Mouse (Mus musculus): ENCODE measurements around the gene Supt3. TPM values are rescaled to one million over a fixed set of nuclear protein-coding genes. Genes with fewer than 3 reads are reported as not detected.

Supt3 gene
- polyA plus RNA-seq, 1 experiment: 4.8 TPM

GRCm38 (mm10) chr17:44963051-44963798, 186.3 kb downstream of the Supt3 start:
- no peak for DNase-seq (ENCODE audit: low spot score)

GRCm38 (mm10) chr17:44967186-44967585, 190.2 kb downstream of the Supt3 start:
- no peak for DNase-seq (ENCODE audit: low spot score)

- no peak for DNase-seq (ENCODE audit: low spot score)
These were observed 193.3 kb downstream of the Supt3 start for GRCm38 (mm10) chr17:44970255-44970654.

- DNase-seq (ENCODE audit: low spot score): no peak
These were observed 196.5 kb downstream of the Supt3 start for GRCm38 (mm10) chr17:44973489-44973888.

- no peak for DNase-seq (ENCODE audit: low spot score)
These were observed 200.7 kb downstream of the Supt3 start for GRCm38 (mm10) chr17:44977690-44978089.

GRCm38 (mm10) chr17:44987964-44988363, 211.0 kb downstream of the Supt3 start:
- DNase-seq (ENCODE audit: low spot score): no peak

- DNase-seq (ENCODE audit: low spot score): no peak
These were observed 226.4 kb downstream of the Supt3 start for GRCm38 (mm10) chr17:45003311-45003710.

GRCm38 (mm10) chr17:45004477-45005170, 227.7 kb downstream of the Supt3 start:
- no peak for DNase-seq (ENCODE audit: low spot score)

GRCm38 (mm10) chr17:45007461-45007860, 230.5 kb downstream of the Supt3 start:
- DNase-seq (ENCODE audit: low spot score): no peak

GRCm38 (mm10) chr17:45008663-45009062, 231.7 kb downstream of the Supt3 start:
- DNase-seq (ENCODE audit: low spot score): no peak

GRCm38 (mm10) chr17:45010409-45010808, 233.5 kb downstream of the Supt3 start:
- no peak for DNase-seq (ENCODE audit: low spot score)

- DNase-seq (ENCODE audit: low spot score): no peak
These were observed 239.8 kb downstream of the Supt3 start for GRCm38 (mm10) chr17:45016746-45017145.

GRCm38 (mm10) chr17:45020155-45020930, 243.4 kb downstream of the Supt3 start:
- no peak for DNase-seq (ENCODE audit: low spot score)

- DNase-seq (ENCODE audit: low spot score): no peak
These were observed 251.5 kb downstream of the Supt3 start for GRCm38 (mm10) chr17:45028441-45028840.

GRCm38 (mm10) chr17:45029106-45029505, 252.2 kb downstream of the Supt3 start:
- no peak for DNase-seq (ENCODE audit: low spot score)

GRCm38 (mm10) chr17:45032209-45032608, 255.3 kb downstream of the Supt3 start:
- DNase-seq (ENCODE audit: low spot score): no peak

GRCm38 (mm10) chr17:45033617-45034016, 256.7 kb downstream of the Supt3 start:
- DNase-seq (ENCODE audit: low spot score): no peak

GRCm38 (mm10) chr17:45041084-45041483, 264.1 kb downstream of the Supt3 start:
- DNase-seq (ENCODE audit: low spot score): no peak

- DNase-seq (ENCODE audit: low spot score): no peak
These were observed 268.9 kb downstream of the Supt3 start for GRCm38 (mm10) chr17:45045804-45046203.

- no peak for DNase-seq (ENCODE audit: low spot score)
These were observed 269.6 kb downstream of the Supt3 start for GRCm38 (mm10) chr17:45046583-45046982.

- no peak for DNase-seq (ENCODE audit: low spot score)
These were observed 270.3 kb downstream of the Supt3 start for GRCm38 (mm10) chr17:45047236-45047635.

GRCm38 (mm10) chr17:45051971-45052370, 275.0 kb downstream of the Supt3 start:
- DNase-seq (ENCODE audit: low spot score): no peak
